Mouse (Mus musculus) olfactory bulb, adult 2 months (tissue): ENCODE data around the gene Kif2a.

Experiments used
- CTCF ChIP-seq: fragments of 200-500 bp; IDR thresholded peaks from 2 replicates; pipeline ENCODE4 v1.5.1; 2012; ENCODE audit warnings: low read depth, mild to moderate bottlenecking, low read length, moderate library complexity; ENCODE audit not compliant: insufficient read depth
- POLR2A ChIP-seq: fragments of 200-500 bp; IDR thresholded peaks from 2 replicates; pipeline ENCODE4 v1.6.1; 2012; ENCODE audit warnings: mild to moderate bottlenecking, low read depth, low read length, moderate library complexity; ENCODE audit not compliant: insufficient read depth

DNA sequence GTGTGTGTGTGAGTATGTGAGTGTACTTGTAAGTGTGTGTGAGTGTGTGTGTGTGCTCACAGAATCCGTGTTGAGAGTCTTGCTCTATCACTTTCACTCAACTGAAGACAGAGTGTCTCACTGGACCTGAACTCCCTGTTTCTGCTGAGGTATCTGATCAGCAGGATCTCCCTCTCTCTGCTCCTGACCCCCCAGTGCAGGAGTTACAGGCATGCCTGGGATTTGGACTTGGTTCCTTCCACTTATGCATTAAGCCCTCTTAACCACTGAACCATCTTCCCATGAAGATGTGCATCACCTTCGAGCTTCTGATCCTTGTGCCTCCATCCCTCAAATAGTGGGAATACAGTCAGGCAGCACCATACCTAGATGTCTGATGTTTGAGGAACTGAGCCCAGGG is 42.3 kb upstream of the Kif2a start:
- TF ChIP-seq CTCF (no peak), POLR2A (no peak)
